Mouse (Mus musculus) lung, embryonic 14.5 days (tissue): ENCODE measurements around the gene Fn1. TPM values are rescaled to one million over a fixed set of nuclear protein-coding genes. Genes with fewer than 3 reads are reported as not detected.
A peak's percentile ranks its signal among the peaks of the same experiment; 100 is the strongest.

ENCODE experiments used
- ATAC-seq: fragments of 200-750 bp; cut with Nextera tagmentation; 2 replicates; pipeline ENCODE4 v1.8.0; 2017; ENCODE audit warnings: mild to moderate bottlenecking, moderate TSS enrichment, moderate library complexity; ENCODE audit not compliant: insufficient read depth
- DNase-seq: peaks from one replicate; pipeline ENCODE4 v3.0.0-alpha.2; 2015
- H3K27ac ChIP-seq: fragments of 300-500 bp; sonication (generic); 2 replicates; pipeline ENCODE4 v1.5.1; 2014; ENCODE audit warnings: low read depth, mild to moderate bottlenecking, moderate library complexity
- H3K27me3 ChIP-seq: fragments of 300-500 bp; sonication (generic); 2 replicates; pipeline ENCODE4 v1.6.1; 2014; ENCODE audit warnings: low read length, control low read depth; ENCODE audit not compliant: insufficient read depth
- H3K36me3 ChIP-seq: fragments of 300-500 bp; sonication (generic); 2 replicates; pipeline ENCODE4 v1.6.1; 2014; ENCODE audit warnings: control low read depth; ENCODE audit not compliant: insufficient read depth
- H3K4me1 ChIP-seq: fragments of 300-500 bp; sonication (generic); 2 replicates; pipeline ENCODE4 v1.6.1; 2014; ENCODE audit warnings: antibody characterized with exemption, control low read depth; ENCODE audit not compliant: insufficient read depth
- H3K4me2 ChIP-seq: fragments of 300-500 bp; sonication (generic); 2 replicates; pipeline ENCODE4 v1.6.1; 2014; ENCODE audit warnings: mild to moderate bottlenecking
- H3K4me3 ChIP-seq: fragments of 300-500 bp; sonication (generic); 2 replicates; pipeline ENCODE4 v1.5.1; 2014; ENCODE audit warnings: low read depth, low read length
- H3K9ac ChIP-seq: fragments of 300-500 bp; sonication (generic); 2 replicates; pipeline ENCODE4 v1.6.1; 2014
- H3K9me3 ChIP-seq: fragments of 300-500 bp; sonication (generic); 2 replicates; pipeline ENCODE4 v1.6.1; 2016; ENCODE audit warnings: low read depth, low read length, control low read depth
- CTCF ChIP-seq: IDR thresholded peaks from 2 replicates; pipeline ENCODE4 v1.5.1; 2016; ENCODE audit warnings: antibody characterized with exemption, low read depth
- WGBS: fragments of 180-500 bp; shearing (Covaris S2); extraction: QIAGEN DNeasy Blood & Tissue Kit; methylation state at CpG from one replicate; pipeline ENCODE4 v1.1.7; 2014; 5-methylcytosine and 5-hydroxymethylcytosine counted together
- polyA plus RNA-seq: library from polyadenylated mRNA; unstranded; fragments of >200 nt; fragmentation: Nextera tagmentation; extraction: Ambion mirVana; gene quantifications from 2 replicates; pipeline ENCODE4 v1.2.1, GENCODE M21; 2014

Fn1 gene
- polyA plus RNA-seq, 1 experiment from 2014 or later = 156 TPM

- WGBS = 30% methylated on average over 9 of the region's 9 CpGs
- peaks cover 41% of the 10 kb centered on the region for H3K36me3 ChIP-seq
- no peak for ATAC-seq
- H3K9ac ChIP-seq = peak overlapping the region; percentile 84
- H3K27me3 ChIP-seq = no peaks in the 10 kb centered on the region
- H3K9me3 ChIP-seq = no peaks in the 10 kb centered on the region
- peaks cover 4% of the 10 kb centered on the region; the same call in 1 of the 2 replicates for H3K4me1 ChIP-seq
- no peak for TF ChIP-seq CTCF
- peak; percentile 19 for DNase-seq
- H3K4me2 ChIP-seq = peak overlapping the region; percentile 89
- H3K4me3 ChIP-seq = peak overlapping the region; percentile 66
- H3K27ac ChIP-seq = no peak overlapping the region; the same call in 1 of the 2 replicates
These were observed 1.7 kb downstream of the Fn1 start for GRCm38 (mm10) chr1:71651315-71651714.

GRCm38 (mm10) chr1:71650741-71651140 is 2.3 kb downstream of the Fn1 start:
- WGBS = 26% methylated on average over 6 of the region's 6 CpGs
- H3K4me2 ChIP-seq = peak overlapping the region; percentile 89
- H3K27ac ChIP-seq = no peak overlapping the region
- no peak for TF ChIP-seq CTCF
- no peaks in the 10 kb centered on the region for H3K27me3 ChIP-seq
- peak; percentile 28 for DNase-seq
- peak overlapping the region; percentile 84 for H3K9ac ChIP-seq
- no peaks in the 10 kb centered on the region for H3K9me3 ChIP-seq
- H3K4me1 ChIP-seq = peaks cover 4% of the 10 kb centered on the region; the same call in 1 of the 2 replicates
- ATAC-seq = no peak
- peak overlapping the region; percentile 66 for H3K4me3 ChIP-seq
- peaks cover 47% of the 10 kb centered on the region for H3K36me3 ChIP-seq

- no peak overlapping the region for H3K4me3 ChIP-seq
- no peaks in the 10 kb centered on the region for H3K9me3 ChIP-seq
- H3K4me1 ChIP-seq = peaks cover 4% of the 10 kb centered on the region; the same call in 1 of the 2 replicates
- peaks cover 72% of the 10 kb centered on the region for H3K36me3 ChIP-seq
- H3K27me3 ChIP-seq = no peaks in the 10 kb centered on the region
- no peak for ATAC-seq
- WGBS = 87% methylated on average over 7 of the region's 7 CpGs
- no peak for DNase-seq
- no peak overlapping the region for H3K4me2 ChIP-seq
- H3K9ac ChIP-seq = no peak overlapping the region
- H3K27ac ChIP-seq = no peak overlapping the region
- TF ChIP-seq CTCF = no peak
These were observed 4.8 kb downstream of the Fn1 start for GRCm38 (mm10) chr1:71648166-71648565.

GRCm38 (mm10) chr1:71646774-71647173 is 6.2 kb downstream of the Fn1 start:
- Histone ChIP-seq H3K9ac (no peak overlapping the region), H3K27ac (no peak overlapping the region), H3K4me1 (peaks cover 4% of the 10 kb centered on the region; the same call in 1 of the 2 replicates), H3K4me2 (no peak overlapping the region), H3K9me3 (no peaks in the 10 kb centered on the region), H3K4me3 (no peak overlapping the region), H3K36me3 (peaks cover 86% of the 10 kb centered on the region), H3K27me3 (no peaks in the 10 kb centered on the region)
- no peak for TF ChIP-seq CTCF
- ATAC-seq (no peak), DNase-seq (no peak)
- WGBS = 73% methylated on average over 5 of the region's 5 CpGs

- no peaks in the 10 kb centered on the region for H3K9me3 ChIP-seq
- no peak overlapping the region for H3K9ac ChIP-seq
- no peaks in the 10 kb centered on the region for H3K27me3 ChIP-seq
- H3K27ac ChIP-seq = no peak overlapping the region
- DNase-seq (no peak), ATAC-seq (no peak)
- TF ChIP-seq CTCF = no peak
- no peak overlapping the region for H3K4me3 ChIP-seq
- no peak overlapping the region for H3K4me2 ChIP-seq
- H3K36me3 ChIP-seq = peaks cover 93% of the 10 kb centered on the region
- H3K4me1 ChIP-seq = no peaks in the 10 kb centered on the region
- WGBS = 69% methylated on average over 3 of the region's 3 CpGs
These were observed 7.0 kb downstream of the Fn1 start for GRCm38 (mm10) chr1:71645999-71646398.

GRCm38 (mm10) chr1:71645466-71645865 is 7.5 kb downstream of the Fn1 start:
- ATAC-seq (no peak), DNase-seq (no peak)
- no peak overlapping the region for H3K27ac ChIP-seq
- no peak overlapping the region for H3K4me3 ChIP-seq
- 77% methylated on average over 13 of the region's 13 CpGs for WGBS
- no peaks in the 10 kb centered on the region for H3K9me3 ChIP-seq
- no peaks in the 10 kb centered on the region for H3K27me3 ChIP-seq
- no peak overlapping the region for H3K9ac ChIP-seq
- TF ChIP-seq CTCF = no peak
- no peak overlapping the region for H3K4me2 ChIP-seq
- H3K4me1 ChIP-seq = no peaks in the 10 kb centered on the region
- peaks cover 93% of the 10 kb centered on the region for H3K36me3 ChIP-seq

GRCm38 (mm10) chr1:71642794-71643193 is 10.2 kb downstream of the Fn1 start:
- DNase-seq (no peak), ATAC-seq (no peak)
- Histone ChIP-seq H3K4me2 (no peak overlapping the region), H3K27ac (no peak overlapping the region), H3K4me3 (no peak overlapping the region), H3K4me1 (no peaks in the 10 kb centered on the region), H3K36me3 (peaks cover 96% of the 10 kb centered on the region), H3K27me3 (no peaks in the 10 kb centered on the region), H3K9ac (no peak overlapping the region), H3K9me3 (no peaks in the 10 kb centered on the region)
- WGBS = 92% methylated on average over 10 of the region's 10 CpGs
- TF ChIP-seq CTCF = no peak

GRCm38 (mm10) chr1:71641206-71641605 is 11.8 kb downstream of the Fn1 start:
- DNase-seq (no peak), ATAC-seq (no peak)
- Histone ChIP-seq H3K27ac (no peak overlapping the region), H3K4me3 (no peak overlapping the region), H3K27me3 (no peaks in the 10 kb centered on the region), H3K4me2 (no peak overlapping the region), H3K4me1 (no peaks in the 10 kb centered on the region), H3K9me3 (no peaks in the 10 kb centered on the region), H3K9ac (no peak overlapping the region), H3K36me3 (peaks cover 97% of the 10 kb centered on the region)
- TF ChIP-seq CTCF = no peak
- 92% methylated on average over 11 of the region's 11 CpGs for WGBS
